Mouse (Mus musculus): ENCODE measurements around the gene Vamp9. TPM values are rescaled to one million over a fixed set of nuclear protein-coding genes. Genes with fewer than 3 reads are reported as not detected.

Vamp9 gene
- total RNA-seq, 2 experiments from 2014 or later = 1.0 to 1.3 TPM

GRCm38 (mm10) chr5:99941776-99942502 lies 35.9 kb downstream of the Vamp9 start:
- DNase-seq = no peak

- no peak for DNase-seq
Measured at GRCm38 (mm10) chr5:99952513-99952912, 46.5 kb downstream of the Vamp9 start.

GRCm38 (mm10) chr5:99953883-99954282 lies 47.8 kb downstream of the Vamp9 start:
- DNase-seq = no peak

GRCm38 (mm10) chr5:99958666-99959065 lies 52.6 kb downstream of the Vamp9 start:
- no peak for DNase-seq

- no peak for DNase-seq
Measured at GRCm38 (mm10) chr5:99959236-99959936, 53.3 kb downstream of the Vamp9 start.

- DNase-seq = no peak
Measured at GRCm38 (mm10) chr5:99959960-99960359, 53.9 kb downstream of the Vamp9 start.

- no peak for DNase-seq
Measured at GRCm38 (mm10) chr5:99973941-99974340, 67.9 kb downstream of the Vamp9 start.

- no peak for DNase-seq
Measured at GRCm38 (mm10) chr5:99975061-99975460, 69.0 kb downstream of the Vamp9 start.

- DNase-seq = no peak
Measured at GRCm38 (mm10) chr5:99975776-99976175, 69.7 kb downstream of the Vamp9 start.

- DNase-seq = no peak
Measured at GRCm38 (mm10) chr5:99976334-99976955, 70.4 kb downstream of the Vamp9 start.

GRCm38 (mm10) chr5:99977516-99978301 lies 71.7 kb downstream of the Vamp9 start:
- peak; percentile 60 to 69 for DNase-seq

GRCm38 (mm10) chr5:99978699-99979442 lies 72.8 kb downstream of the Vamp9 start, which contains the start of the genes Hnrnpd and 4930524J08Rik:
TSS of gene Hnrnpd (minus strand) at chr5:99978938.
TSS of gene 4930524J08Rik (plus strand) at chr5:99979061.
- peak; percentile 89 to 92 for DNase-seq

- DNase-seq = no peak
Measured at GRCm38 (mm10) chr5:99983452-99984061, 77.5 kb downstream of the Vamp9 start.

- DNase-seq = no peak
Measured at GRCm38 (mm10) chr5:99994166-99994565, 88.1 kb downstream of the Vamp9 start.

- no peak for DNase-seq
Measured at GRCm38 (mm10) chr5:99994680-99995079, 88.6 kb downstream of the Vamp9 start.

- no peak for DNase-seq
Measured at GRCm38 (mm10) chr5:100000048-100000447, 94.0 kb downstream of the Vamp9 start.

GRCm38 (mm10) chr5:100000500-100000899 lies 94.4 kb downstream of the Vamp9 start:
- DNase-seq = no peak

All from layer of hippocampus, postnatal 36 days (tissue).